Mouse (Mus musculus) hindbrain, embryonic 15.5 days (tissue): ENCODE measurements around the gene Dlgap1. TPM values are rescaled to one million over a fixed set of nuclear protein-coding genes. Genes with fewer than 3 reads are reported as not detected.
A peak's percentile ranks its signal among the peaks of the same experiment; 100 is the strongest.

Experiments used
- ATAC-seq: fragments of 200-750 bp; cut with Nextera tagmentation; 2 replicates; pipeline ENCODE4 v1.8.0; 2017; ENCODE audit warnings: low read depth, moderate number of reproducible peaks, moderate TSS enrichment; ENCODE audit not compliant: low FRiP score
- H3K27ac ChIP-seq: fragments of 300-500 bp; sonication (generic); replicated peaks from 2 replicates; pipeline ENCODE4 v1.5.1; 2015; ENCODE audit warnings: mild to moderate bottlenecking, inconsistent platforms
- H3K27me3 ChIP-seq: fragments of 300-500 bp; sonication (generic); 2 replicates; pipeline ENCODE4 v1.6.1; 2015; ENCODE audit warnings: control low read depth, inconsistent platforms
- H3K36me3 ChIP-seq: fragments of 300-500 bp; sonication (generic); 2 replicates; pipeline ENCODE4 v1.6.1; 2015; ENCODE audit warnings: control low read depth, inconsistent platforms
- H3K4me1 ChIP-seq: fragments of 300-500 bp; sonication (generic); replicated peaks from 2 replicates; pipeline ENCODE4 v1.6.1; 2015; ENCODE audit warnings: control low read depth, inconsistent platforms
- H3K4me2 ChIP-seq: fragments of 300-500 bp; sonication (generic); 2 replicates; pipeline ENCODE4 v1.6.1; 2015; ENCODE audit warnings: moderate library complexity, mild to moderate bottlenecking, inconsistent platforms
- H3K4me3 ChIP-seq: fragments of 300-500 bp; sonication (generic); 2 replicates; pipeline ENCODE4 v1.5.1; 2015; ENCODE audit warnings: mild to moderate bottlenecking, inconsistent platforms
- H3K9ac ChIP-seq: fragments of 300-500 bp; sonication (generic); 2 replicates; pipeline ENCODE4 v1.6.1; 2015; ENCODE audit warnings: inconsistent platforms
- H3K9me3 ChIP-seq: fragments of 300-500 bp; sonication (generic); 2 replicates; pipeline ENCODE4 v1.6.1; 2016; ENCODE audit warnings: control low read depth, inconsistent platforms
- WGBS: fragments of 180-500 bp; shearing (Covaris S2); methylation state at CpG from one replicate; pipeline ENCODE4 v1.1.7; 2015; 5-methylcytosine and 5-hydroxymethylcytosine counted together
- polyA plus RNA-seq: library from polyadenylated mRNA; unstranded; fragments of >200 nt; fragmentation: Nextera tagmentation; extraction: Ambion mirVana; gene quantifications from 2 replicates; pipeline ENCODE4 v1.2.1, GENCODE M21; 2015

The Dlgap1 gene
- polyA plus RNA-seq, result 34.2 and 39.5 TPM in 2 replicates

GRCm38 (mm10) chr17:69969021-69969815 is at the start of gene Dlgap1:
Gene Dlgap1 (plus strand): TSS chr17:69969073.
- H3K27me3 ChIP-seq, result peaks cover 2% of the 10 kb centered on the region; the same call in 1 of the 2 replicates
- peak within 1 kb of the TSS; percentile 96 for H3K9ac ChIP-seq

GRCm38 (mm10) chr17:69954936-69955335 is 13.9 kb upstream of the Dlgap1 start:
- no peak for ATAC-seq
- Histone ChIP-seq H3K27me3 (no peaks in the 10 kb centered on the region), H3K9ac (no peak overlapping the region), H3K4me2 (no peak overlapping the region), H3K4me1 (no peaks in the 10 kb centered on the region), H3K9me3 (no peaks in the 10 kb centered on the region), H3K27ac (no peak overlapping the region), H3K4me3 (no peak overlapping the region), H3K36me3 (no peaks in the 10 kb centered on the region)
- WGBS, result 72% methylated on average over 1 of the region's 1 CpGs

More at GRCm38 (mm10) chr17:69969021-69969815, at the start of gene Dlgap1:
- peak; percentile 96 for ATAC-seq
- peak within 1 kb of the TSS; percentile 95 for H3K27ac ChIP-seq
- H3K4me2 ChIP-seq, result peak within 1 kb of the TSS; percentile 83
- WGBS, result under 1% methylated on average over 87 of the region's 105 CpGs
- no peaks in the 10 kb centered on the region for H3K9me3 ChIP-seq
- peak within 1 kb of the TSS; percentile 88 for H3K4me3 ChIP-seq
- H3K36me3 ChIP-seq, result no peaks in the 10 kb centered on the region
- H3K4me1 ChIP-seq, result peaks cover 17% of the 10 kb centered on the region

- Histone ChIP-seq H3K36me3 (no peaks in the 10 kb centered on the region), H3K4me1 (peaks cover 17% of the 10 kb centered on the region), H3K4me2 (peak overlapping the region; percentile 83), H3K4me3 (peak overlapping the region; percentile 88), H3K9ac (peak overlapping the region; percentile 96), H3K27me3 (peaks cover 2% of the 10 kb centered on the region; the same call in 1 of the 2 replicates), H3K9me3 (no peaks in the 10 kb centered on the region), H3K27ac (peak overlapping the region; percentile 95)
- WGBS, result under 1% methylated on average over 43 of the region's 43 CpGs
- ATAC-seq, result peak; percentile 60
Observed at GRCm38 (mm10) chr17:69969816-69970750, 1.2 kb downstream of the Dlgap1 start.

GRCm38 (mm10) chr17:69973081-69973480 is 4.2 kb downstream of the Dlgap1 start:
- Histone ChIP-seq H3K27me3 (no peaks in the 10 kb centered on the region), H3K4me1 (peaks cover 17% of the 10 kb centered on the region), H3K36me3 (no peaks in the 10 kb centered on the region), H3K27ac (no peak overlapping the region), H3K4me3 (no peak overlapping the region), H3K9ac (no peak overlapping the region), H3K9me3 (no peaks in the 10 kb centered on the region), H3K4me2 (no peak overlapping the region)
- ATAC-seq, result no peak
- 88% methylated on average over 3 of the region's 3 CpGs for WGBS

- Histone ChIP-seq H3K9me3 (no peaks in the 10 kb centered on the region), H3K27ac (no peak overlapping the region), H3K36me3 (no peaks in the 10 kb centered on the region), H3K4me2 (no peak overlapping the region), H3K4me3 (no peak overlapping the region), H3K4me1 (peaks cover 13% of the 10 kb centered on the region; the same call in 1 of the 2 replicates), H3K27me3 (no peaks in the 10 kb centered on the region), H3K9ac (no peak overlapping the region)
- 61% methylated on average over 6 of the region's 6 CpGs for WGBS
- ATAC-seq, result no peak
Observed at GRCm38 (mm10) chr17:69973991-69974390, 5.1 kb downstream of the Dlgap1 start.

- H3K27ac ChIP-seq, result no peak overlapping the region
- ATAC-seq, result no peak
- no peaks in the 10 kb centered on the region for H3K9me3 ChIP-seq
- H3K27me3 ChIP-seq, result no peaks in the 10 kb centered on the region
- no peak overlapping the region for H3K4me3 ChIP-seq
- WGBS, result 83% methylated on average over 6 of the region's 6 CpGs
- no peaks in the 10 kb centered on the region for H3K4me1 ChIP-seq
- H3K36me3 ChIP-seq, result no peaks in the 10 kb centered on the region
- no peak overlapping the region for H3K9ac ChIP-seq
- H3K4me2 ChIP-seq, result no peak overlapping the region
Observed at GRCm38 (mm10) chr17:69982236-69982923, 13.5 kb downstream of the Dlgap1 start.

GRCm38 (mm10) chr17:69996406-69996805 is 27.5 kb downstream of the Dlgap1 start:
- Histone ChIP-seq H3K4me1 (no peaks in the 10 kb centered on the region), H3K27ac (no peak overlapping the region), H3K27me3 (no peaks in the 10 kb centered on the region), H3K36me3 (no peaks in the 10 kb centered on the region), H3K9me3 (no peaks in the 10 kb centered on the region), H3K9ac (no peak overlapping the region), H3K4me3 (no peak overlapping the region), H3K4me2 (no peak overlapping the region)
- WGBS, result 85% methylated on average over 2 of the region's 2 CpGs
- ATAC-seq, result no peak

- Histone ChIP-seq H3K4me3 (no peak overlapping the region), H3K4me2 (no peak overlapping the region), H3K27ac (no peak overlapping the region), H3K27me3 (no peaks in the 10 kb centered on the region), H3K9ac (no peak overlapping the region), H3K9me3 (no peaks in the 10 kb centered on the region), H3K36me3 (no peaks in the 10 kb centered on the region), H3K4me1 (no peaks in the 10 kb centered on the region)
- WGBS, result 88% methylated on average over 3 of the region's 3 CpGs
- no peak for ATAC-seq
Observed at GRCm38 (mm10) chr17:70002026-70002425, 33.2 kb downstream of the Dlgap1 start.

- no peak overlapping the region for H3K9ac ChIP-seq
- ATAC-seq, result no peak
- WGBS, result 81% methylated on average over 6 of the region's 6 CpGs
Observed at GRCm38 (mm10) chr17:70004628-70005027, 35.8 kb downstream of the Dlgap1 start.

GRCm38 (mm10) chr17:70007607-70008006 is 38.7 kb downstream of the Dlgap1 start:
- Histone ChIP-seq H3K9me3 (no peaks in the 10 kb centered on the region), H3K4me3 (no peak overlapping the region), H3K9ac (no peak overlapping the region), H3K4me1 (no peaks in the 10 kb centered on the region), H3K27ac (no peak overlapping the region), H3K27me3 (no peaks in the 10 kb centered on the region), H3K36me3 (no peaks in the 10 kb centered on the region), H3K4me2 (no peak overlapping the region)
- WGBS, result 88% methylated on average over 5 of the region's 5 CpGs
- no peak for ATAC-seq

More at GRCm38 (mm10) chr17:70004628-70005027, 35.8 kb downstream of the Dlgap1 start:
- Histone ChIP-seq H3K36me3 (no peaks in the 10 kb centered on the region), H3K4me2 (no peak overlapping the region), H3K4me1 (no peaks in the 10 kb centered on the region), H3K27ac (no peak overlapping the region), H3K9me3 (no peaks in the 10 kb centered on the region), H3K4me3 (no peak overlapping the region), H3K27me3 (no peaks in the 10 kb centered on the region)

- H3K4me1 ChIP-seq, result no peaks in the 10 kb centered on the region
- H3K27ac ChIP-seq, result no peak overlapping the region
- no peak overlapping the region for H3K4me2 ChIP-seq
- no peak for ATAC-seq
- WGBS, result 73% methylated on average over 7 of the region's 7 CpGs
- H3K27me3 ChIP-seq, result no peaks in the 10 kb centered on the region
- H3K9me3 ChIP-seq, result no peaks in the 10 kb centered on the region
- H3K9ac ChIP-seq, result no peak overlapping the region
- H3K36me3 ChIP-seq, result no peaks in the 10 kb centered on the region
- H3K4me3 ChIP-seq, result no peak overlapping the region
Observed at GRCm38 (mm10) chr17:70016511-70016910, 47.6 kb downstream of the Dlgap1 start.
